Mouse (Mus musculus) right cerebral cortex, adult 18-20 months (tissue): ENCODE data around the gene Nup155.
"Not testable (repeated sequence)": the region's sequence is repeated elsewhere in the genome, so short reads cannot be mapped to it uniquely, and the experiment has no call there.

Experiments
- DNase-seq: peaks from one replicate; pipeline ENCODE4 v3.0.0; 2022; ENCODE audit warnings: mixed read lengths

Nup155 gene

GRCm38 (mm10) chr15:8108966-8109743 is at the start of gene Nup155:
TSS of gene Nup155 (plus strand) at chr15:8109273.
- peak; percentile 95 for DNase-seq

GRCm38 (mm10) chr15:8065221-8065620 is 43.9 kb upstream of the Nup155 start:
- DNase-seq, result no peak

- not testable (repeated sequence) for DNase-seq
These were observed 35.9 kb upstream of the Nup155 start for GRCm38 (mm10) chr15:8073159-8073558.

DNA sequence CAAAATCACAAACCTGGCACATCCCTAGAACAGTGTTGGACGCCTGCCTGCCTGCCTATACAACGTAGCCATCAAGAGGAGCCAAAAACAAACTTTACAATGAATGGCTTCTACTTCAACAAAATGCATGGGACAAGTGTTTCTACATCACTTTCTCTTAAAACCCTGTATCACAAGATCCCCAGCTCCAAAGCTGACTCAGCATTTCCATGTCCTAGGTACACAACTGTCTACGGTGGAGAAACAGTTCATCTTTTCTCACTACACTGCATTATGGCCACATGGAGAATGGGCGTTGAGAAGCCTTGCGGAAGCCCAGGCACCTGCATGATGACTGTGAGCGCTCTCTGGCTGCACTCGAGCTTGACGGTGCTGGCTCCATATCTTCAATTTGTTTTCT is 26.9 kb upstream of the Nup155 start:
- DNase-seq, result no peak

GRCm38 (mm10) chr15:8087293-8087692 is 21.8 kb upstream of the Nup155 start:
- no peak for DNase-seq

DNA sequence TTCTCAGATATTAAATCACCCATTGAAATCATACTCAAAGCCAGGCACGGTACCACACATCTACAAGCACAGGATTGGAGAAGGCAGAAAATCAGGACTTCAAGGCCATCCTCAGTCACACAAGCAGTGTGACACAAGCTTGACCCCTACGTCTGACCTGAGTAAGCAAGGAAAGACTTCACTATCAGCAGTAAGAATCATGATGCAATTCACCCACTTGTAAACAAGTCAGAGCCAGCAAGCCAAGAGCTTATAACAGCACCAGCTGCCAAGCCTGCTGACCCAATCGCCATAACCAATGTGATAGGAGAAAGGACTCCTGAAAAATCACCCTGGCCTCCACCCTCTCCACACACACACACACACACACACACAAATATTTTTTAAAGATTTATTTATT is 20.4 kb upstream of the Nup155 start:
- no peak for DNase-seq

GRCm38 (mm10) chr15:8090685-8091084 is 18.4 kb upstream of the Nup155 start:
- no peak for DNase-seq

DNA sequence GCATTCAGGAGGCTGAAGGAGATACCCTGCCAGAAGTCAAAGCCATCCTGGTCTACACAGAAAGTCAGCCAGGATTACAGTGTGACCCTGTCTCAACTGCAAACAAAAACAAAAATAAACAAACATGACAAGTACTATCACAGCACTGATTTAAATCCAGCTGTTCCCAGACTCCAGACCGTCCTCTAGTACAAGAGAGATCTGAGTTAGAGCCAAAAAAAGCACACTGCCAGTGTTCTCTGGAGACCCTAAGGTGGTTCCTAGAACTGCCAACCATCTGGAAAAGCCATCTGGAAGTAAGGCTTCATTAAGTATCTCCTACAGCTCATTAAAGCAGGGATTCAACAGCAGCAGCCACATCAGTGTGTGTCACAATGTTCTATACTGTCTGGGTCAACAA is 16.4 kb upstream of the Nup155 start:
- not testable (repeated sequence) for DNase-seq

GRCm38 (mm10) chr15:8097853-8098252 is 11.2 kb upstream of the Nup155 start:
- DNase-seq, result peak; percentile 30

- peak; percentile 98 for DNase-seq
These were observed 10.0 kb upstream of the Nup155 start, which contains the start of gene Wdr70 for GRCm38 (mm10) chr15:8098774-8099749. TSS of gene Wdr70 (minus strand) at chr15:8099209.

- DNase-seq, result not testable (repeated sequence)
These were observed 7.0 kb upstream of the Nup155 start for GRCm38 (mm10) chr15:8101975-8102542.

- DNase-seq, result no peak
These were observed 610 bp upstream of the Nup155 start for GRCm38 (mm10) chr15:8108360-8108965.

DNA sequence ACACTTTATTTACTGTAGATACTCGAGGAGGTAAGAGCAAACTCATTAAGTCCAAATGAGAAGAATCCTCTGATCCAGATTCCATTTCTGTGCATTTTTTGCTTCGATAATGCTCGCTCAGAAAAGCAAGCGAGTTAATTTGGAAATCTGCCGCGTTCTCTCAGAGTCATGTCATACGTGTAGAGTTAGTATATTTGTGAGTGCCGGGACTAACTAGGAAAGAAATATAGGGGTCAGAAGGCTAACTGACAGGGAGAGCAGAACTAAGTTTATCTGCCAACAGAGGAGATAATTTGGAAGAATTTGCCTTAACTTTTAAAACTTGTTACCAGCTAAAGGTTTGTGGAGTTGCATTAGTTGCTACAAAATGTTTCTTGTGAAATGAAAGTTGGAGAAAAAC is 709 bp downstream of the Nup155 start:
- DNase-seq, result no peak

- DNase-seq, result no peak
These were observed 20.2 kb downstream of the Nup155 start for GRCm38 (mm10) chr15:8129281-8129680.

- no peak for DNase-seq
These were observed 22.2 kb downstream of the Nup155 start for GRCm38 (mm10) chr15:8131268-8131667.

DNA sequence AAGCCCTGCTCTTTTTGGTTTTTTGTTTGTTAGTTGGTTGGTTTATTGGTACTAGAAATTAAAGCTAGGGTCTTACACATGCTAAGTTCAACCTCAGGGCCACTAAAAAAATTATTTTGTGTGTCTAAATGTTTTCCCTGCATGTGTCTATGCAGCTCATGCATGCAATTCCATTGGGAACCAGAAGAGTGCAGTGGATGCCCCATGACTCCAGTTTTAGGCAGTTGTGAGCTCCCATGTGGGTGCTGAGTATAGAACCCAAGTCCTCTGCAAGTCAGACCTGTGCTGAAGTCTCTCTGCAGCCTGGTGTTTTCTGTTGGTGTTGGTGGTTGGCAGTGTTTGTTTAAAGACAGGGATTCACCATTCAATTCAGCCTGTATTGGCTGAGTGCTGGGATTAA is 22.7 kb downstream of the Nup155 start:
- DNase-seq, result no peak

GRCm38 (mm10) chr15:8135606-8136005 is 26.5 kb downstream of the Nup155 start:
- no peak for DNase-seq

GRCm38 (mm10) chr15:8161841-8162240 is 52.8 kb downstream of the Nup155 start:
- no peak for DNase-seq

- DNase-seq, result peak; percentile 94
These were observed 59.7 kb downstream of the Nup155 start, which contains the start of gene Cplane1 for GRCm38 (mm10) chr15:8168591-8169265. TSS of gene Cplane1 (plus strand) at chr15:8169106.

DNA sequence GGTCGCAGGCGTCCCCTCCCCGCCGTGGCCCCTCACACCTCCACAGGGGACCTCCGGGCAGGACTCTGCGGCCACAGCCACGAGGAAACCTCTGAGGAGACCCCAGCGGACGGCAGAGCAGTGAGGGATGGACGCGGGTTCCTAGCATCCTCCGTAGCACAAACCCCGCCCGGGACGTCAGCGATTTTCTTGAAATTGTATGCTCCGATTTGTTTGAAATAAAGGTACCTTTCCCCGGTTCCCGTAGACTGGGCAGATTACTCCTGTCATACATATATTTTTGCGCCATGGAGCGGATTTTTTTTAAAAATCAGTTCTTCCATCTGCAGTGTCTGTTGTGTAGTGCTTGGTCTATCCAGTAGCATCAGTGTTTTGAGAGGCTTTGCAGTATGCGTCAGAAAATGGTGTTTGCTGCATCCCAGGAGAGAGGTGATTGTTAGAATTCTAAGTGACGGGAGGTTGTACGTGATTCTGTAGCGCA is 60.2 kb downstream of the Nup155 start:
- peak; percentile 38 for DNase-seq

DNA sequence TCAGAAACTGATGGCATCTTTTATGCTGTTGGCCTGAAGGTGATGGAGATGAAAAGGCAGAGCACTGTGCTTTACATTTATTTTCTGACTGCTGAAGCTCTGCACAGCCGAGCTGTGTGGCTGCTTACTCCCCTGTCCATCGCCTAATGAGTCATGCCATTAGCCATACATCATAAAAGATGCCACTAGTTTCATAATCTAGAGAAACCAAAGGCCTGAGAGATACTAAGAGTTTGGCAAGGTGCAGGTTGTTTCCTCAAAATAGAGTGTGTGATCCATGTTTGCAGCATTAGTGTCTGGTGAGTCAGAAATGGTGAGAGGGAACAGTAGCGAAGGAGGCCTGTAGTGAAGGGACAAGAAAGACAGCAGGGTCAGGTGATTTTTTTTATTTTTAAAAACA is 80.5 kb downstream of the Nup155 start:
- no peak for DNase-seq

- DNase-seq, result no peak
These were observed 81.4 kb downstream of the Nup155 start for GRCm38 (mm10) chr15:8190435-8190834.
